Mouse (Mus musculus): ENCODE measurements around the gene Ttll7.

Gene Ttll7

DNA sequence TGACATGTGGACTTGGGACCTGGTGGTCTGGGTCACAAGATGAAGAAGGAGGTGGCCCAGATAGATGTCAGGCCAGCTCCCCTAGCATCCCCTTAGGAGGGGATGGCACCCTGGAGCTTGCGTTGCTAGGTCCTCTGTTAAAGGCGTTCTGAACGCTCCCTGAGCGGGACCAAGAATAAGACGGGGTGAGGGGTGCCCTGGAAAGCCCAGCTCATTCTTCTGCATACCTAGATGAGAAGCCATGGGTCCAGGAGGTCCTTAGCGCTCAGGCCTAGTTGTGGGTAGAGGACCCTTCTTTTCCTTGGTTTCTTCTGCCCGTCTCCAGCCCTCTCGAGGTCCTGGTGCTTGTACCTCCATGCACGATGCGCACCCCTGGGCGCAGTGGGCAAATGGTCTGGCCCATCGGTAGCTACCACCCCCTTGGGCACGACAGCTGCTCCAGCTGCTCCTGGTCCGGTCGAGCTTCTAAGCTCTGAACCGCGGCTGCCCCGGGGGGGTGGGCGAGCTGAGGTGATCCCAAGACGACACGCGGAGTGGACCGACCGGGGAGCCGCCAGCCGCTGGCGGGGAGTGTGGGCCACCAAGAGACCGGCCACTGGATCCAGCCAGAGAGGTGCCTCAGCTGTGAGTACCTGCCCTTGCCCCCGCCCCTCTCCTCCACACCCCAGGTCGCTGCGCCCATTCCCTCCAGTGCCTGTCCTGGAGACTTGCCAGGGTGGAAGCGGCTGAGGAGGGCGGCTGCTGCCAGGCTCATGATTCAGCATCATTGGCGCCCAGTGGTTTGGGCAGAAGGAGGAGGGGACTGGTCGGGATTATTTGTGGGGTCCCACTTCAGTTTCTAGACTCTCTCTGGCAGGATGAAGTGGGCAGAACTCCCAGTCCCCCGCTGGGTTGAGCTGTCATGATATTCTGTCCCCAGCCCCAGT lies at the start of gene Ttll7:
Gene Ttll7, plus strand, starts transcription at position 402 of the 926 bp plus-strand sequence.
- peak; percentile 64 for DNase-seq (ENCODE audit: low read depth, low spot score)

DNA sequence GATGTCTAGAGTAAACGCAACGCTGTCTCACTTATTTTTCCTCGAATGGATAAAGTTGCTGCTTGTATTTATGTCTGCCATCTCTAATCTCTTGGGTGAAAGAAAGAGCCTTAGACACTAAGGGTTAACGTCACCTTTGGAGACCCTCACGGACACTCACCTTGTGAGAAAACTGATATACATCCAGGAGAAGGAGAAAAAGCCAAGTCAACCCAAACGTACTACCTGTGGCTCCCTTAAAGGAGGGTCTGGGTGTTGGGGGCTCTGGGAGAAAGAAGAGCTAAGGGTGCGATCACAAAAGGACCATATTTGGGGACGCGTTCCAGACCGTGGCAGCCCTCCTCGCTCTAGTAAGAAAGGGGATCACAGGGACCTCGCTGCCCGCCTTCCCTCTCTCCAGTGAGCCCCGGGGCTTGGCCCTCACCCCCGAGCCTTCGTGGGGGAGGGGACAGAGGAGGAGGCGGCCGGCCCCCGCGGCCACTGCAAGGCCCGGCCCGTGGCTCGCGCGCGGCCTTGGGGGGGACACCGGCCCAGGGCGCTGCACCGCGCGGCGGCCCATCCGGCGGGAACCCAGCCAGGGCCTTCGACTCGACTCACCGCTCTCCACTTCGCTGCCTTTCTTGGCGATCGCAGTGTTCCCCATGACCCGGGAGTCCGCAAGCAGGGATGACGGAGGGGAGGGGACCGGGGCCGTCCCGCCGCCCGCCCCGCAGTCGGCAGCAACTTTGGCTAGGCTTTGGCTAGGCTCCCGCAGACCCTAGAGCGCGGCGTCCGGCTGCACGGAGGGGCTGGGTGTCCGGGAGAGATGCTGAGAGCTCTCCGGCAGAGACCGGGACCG lies 39.9 kb upstream of the Ttll7 start:
- DNase-seq (ENCODE audit: low read depth, low spot score): no peak

DNA sequence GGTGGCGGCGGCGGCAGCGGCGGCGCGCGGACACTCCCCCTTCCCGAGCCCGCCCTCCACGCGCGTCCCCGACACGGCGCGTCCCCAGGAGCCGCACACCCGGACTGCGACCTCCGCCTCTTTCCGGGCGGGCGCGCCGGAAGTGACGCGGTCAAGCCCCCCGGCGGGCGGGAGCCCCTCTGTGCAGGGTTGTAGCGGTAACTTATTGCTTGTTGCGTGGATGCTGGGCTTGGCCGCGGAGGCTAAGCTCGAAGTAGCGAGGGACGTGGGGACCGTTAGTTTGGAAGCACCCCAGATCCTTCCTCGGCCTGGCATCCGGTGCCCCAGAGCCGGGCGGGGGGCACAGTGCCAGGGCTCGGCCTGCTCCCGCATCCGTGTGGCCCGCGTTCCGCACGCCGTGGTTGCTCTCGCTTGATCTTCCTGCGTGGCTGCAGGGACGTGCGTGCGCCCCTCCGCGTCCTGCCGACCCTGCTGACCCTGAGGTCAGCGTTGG lies 39.2 kb upstream of the Ttll7 start, which contains the start of gene Prkacb:
Gene Prkacb, minus strand, starts transcription at position 90 of the 493 bp plus-strand sequence.
- peak; percentile 80 for DNase-seq (ENCODE audit: low read depth, low spot score)

DNA sequence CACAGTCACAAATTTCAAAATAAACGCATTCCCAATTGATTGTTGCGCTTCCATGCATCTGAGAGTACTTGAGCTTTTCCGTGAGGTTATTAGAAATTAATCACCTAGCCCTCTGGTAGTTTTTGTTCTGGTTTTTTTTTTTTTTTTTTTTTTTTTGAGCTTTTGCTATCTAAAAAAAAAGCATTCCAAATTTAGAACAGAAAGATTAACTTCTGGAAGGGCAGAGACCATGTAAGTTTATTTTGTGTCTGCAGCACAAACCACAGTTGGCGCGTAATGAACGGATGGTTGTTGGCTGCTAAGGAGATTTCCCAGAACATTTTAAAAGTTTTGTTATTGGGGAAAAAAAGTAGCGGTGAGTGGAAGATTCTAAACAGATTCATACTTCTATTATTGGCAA lies 38.5 kb upstream of the Ttll7 start:
- DNase-seq (ENCODE audit: low read depth, low spot score): no peak

DNA sequence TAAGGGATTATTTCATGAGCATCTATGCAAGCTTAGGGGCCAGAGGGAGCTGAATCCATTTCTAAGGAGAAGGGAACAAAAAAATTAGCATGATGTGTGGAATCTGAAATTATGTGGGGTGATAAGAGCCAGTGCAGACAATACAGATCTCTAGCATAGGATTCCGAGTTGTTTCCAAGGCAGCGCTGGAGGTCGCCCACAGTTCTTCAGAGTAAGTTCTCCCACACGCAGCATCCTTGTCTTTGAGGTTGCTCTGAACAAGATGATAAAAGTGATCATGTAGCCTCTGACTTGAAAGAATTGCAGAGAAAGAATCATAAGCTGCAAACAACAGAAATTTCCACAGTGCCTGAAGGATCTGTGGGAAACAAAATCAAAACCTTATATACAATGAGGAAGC lies 31.4 kb upstream of the Ttll7 start:
- DNase-seq (ENCODE audit: low read depth, low spot score): no peak

DNA sequence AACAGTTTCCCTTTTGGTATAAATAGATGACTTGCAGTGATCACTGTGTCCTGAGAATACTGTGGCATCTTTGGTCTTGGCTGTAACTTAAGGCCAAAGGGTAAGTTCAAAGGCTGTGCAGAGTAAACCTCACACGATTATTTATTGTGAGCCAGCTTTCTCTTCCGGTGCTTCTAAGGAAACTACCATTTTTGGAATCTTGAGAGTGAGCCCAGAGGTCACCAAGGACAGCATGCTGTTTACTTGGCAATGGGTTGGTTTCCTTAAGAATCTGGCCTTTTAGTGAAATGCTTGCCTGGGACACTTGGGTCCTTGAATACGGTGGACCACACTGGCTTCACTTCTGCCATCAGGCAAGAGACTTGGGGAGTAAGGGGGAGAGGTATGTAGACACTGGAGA lies 9.4 kb upstream of the Ttll7 start:
- no peak for DNase-seq (ENCODE audit: low read depth, low spot score)

DNA sequence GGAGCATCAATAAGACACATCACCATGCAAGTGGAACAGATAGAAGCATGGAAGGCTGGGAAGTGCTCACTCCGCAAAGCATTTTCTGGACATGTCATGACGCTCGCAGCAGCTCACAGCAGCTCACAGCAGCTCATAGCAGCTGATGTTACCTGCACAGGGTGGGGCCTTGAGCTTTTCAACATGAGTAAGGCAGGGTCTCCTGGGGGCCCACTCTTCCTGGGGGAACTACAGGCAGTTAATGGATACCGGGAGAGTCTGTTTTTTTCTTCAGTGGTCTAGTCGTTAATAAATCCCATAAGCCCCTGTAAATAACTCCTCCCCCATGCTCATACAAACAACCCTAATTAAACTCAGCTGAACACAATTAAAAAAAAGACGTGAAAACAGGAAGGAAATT lies 8.7 kb upstream of the Ttll7 start:
- DNase-seq (ENCODE audit: low read depth, low spot score): no peak

DNA sequence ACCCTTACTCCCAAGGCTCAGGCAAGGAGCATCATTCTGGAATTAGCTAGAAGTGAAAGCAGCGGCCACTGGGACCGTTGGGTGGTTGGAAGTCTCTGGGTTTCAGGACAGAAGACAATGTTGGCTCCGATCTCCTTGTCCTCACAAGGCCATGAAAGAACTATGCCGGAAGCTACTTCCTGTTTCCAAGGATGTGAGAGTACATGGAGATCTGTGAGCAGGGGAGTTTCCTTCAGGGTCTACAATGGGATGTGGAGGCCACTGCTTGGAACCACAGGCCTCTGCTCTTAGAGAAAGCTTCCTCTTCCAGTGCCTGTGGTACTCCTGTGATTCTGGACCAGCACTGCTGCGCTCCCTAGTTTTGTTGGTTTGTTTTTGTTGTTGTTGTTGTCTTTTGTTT lies 5.9 kb upstream of the Ttll7 start:
- DNase-seq (ENCODE audit: low read depth, low spot score): no peak

DNA sequence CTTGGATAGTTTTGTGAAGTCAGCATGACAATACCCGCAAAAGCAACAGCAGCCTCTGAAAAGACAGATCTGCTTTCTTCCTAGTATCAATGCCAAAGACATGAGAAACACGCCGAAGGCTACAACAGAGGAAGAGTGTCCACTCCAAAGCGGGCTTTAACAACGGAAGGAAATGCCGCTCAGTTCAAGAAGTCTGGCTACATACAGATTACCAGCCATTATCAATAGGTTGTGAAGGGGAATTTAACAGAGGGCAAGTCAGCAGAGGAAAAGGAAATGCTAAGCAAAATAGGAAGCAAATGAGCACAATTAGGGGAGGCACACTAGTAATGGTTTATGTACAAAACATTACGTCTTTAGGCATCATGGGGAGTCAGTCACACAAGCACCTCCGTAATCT lies 4.1 kb upstream of the Ttll7 start:
- no peak for DNase-seq (ENCODE audit: low read depth, low spot score)

DNA sequence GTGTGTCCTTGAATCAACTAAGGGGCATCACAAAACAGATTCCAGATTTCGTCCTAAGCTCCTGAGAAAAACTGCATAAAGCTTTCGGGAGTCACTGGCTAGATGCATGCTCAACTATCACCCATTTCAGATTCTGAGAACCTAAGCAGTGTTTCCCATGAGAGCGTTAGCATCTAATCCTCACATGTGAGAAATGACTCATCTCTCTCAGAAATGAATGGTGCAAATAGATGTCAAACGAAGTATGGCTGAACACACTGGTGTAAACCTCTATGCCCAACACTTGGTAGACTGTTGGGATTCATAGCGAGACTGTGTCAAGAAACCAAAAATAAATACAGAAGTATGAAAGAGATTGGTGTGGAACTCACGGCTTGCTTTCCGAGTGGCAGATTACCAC lies 2.8 kb upstream of the Ttll7 start:
- no peak for DNase-seq (ENCODE audit: low read depth, low spot score)

DNA sequence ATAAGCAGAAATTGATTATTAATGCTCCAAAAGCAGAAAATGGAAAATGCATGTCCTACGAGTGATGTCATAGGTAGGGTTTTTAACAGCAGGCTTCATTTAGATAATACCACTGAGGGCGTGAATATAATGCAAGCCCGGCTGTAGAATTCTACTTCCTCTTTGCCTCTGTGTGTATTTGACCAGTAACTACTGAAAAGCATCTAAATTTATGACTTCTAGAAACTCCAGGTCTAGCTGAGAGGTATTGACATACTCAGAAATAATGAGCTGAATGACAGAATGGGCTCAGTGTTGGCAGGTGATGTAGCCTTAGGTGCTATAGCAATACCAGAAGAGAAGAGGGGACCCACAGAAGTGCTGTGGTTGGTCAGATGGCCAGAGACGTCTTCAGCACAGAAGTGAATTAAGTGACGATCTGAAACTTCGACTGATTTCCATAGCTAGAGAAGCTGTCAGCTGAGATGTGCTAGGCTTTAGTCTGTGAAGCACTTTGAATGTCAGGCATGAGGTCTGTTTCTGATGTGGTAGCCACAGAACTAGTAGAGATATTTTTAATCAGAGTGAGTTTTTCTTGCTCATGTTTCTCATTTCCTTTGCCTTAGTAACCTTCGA lies 2.4 kb downstream of the Ttll7 start:
- DNase-seq (ENCODE audit: low read depth, low spot score): no peak

DNA sequence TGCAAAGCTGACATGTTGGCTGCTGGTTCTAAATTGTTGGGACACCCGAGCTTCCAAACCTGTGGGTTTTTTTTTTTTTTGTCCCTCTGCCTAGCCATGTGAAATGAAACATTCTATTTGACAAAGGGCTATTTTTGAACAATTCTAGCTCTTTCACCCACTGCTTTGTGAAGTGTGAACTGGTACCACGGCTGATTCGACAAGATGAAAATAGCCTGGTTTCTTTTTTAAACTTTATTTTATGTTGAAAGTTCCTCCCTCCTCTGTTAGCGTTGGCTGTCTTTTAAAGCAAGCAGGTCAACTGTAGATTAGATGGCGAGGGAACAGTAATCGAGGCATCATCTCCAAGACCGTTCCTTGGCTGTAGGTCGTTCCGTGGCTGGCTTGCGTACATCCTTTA lies 5.2 kb downstream of the Ttll7 start:
- no peak for DNase-seq (ENCODE audit: low read depth, low spot score)

DNA sequence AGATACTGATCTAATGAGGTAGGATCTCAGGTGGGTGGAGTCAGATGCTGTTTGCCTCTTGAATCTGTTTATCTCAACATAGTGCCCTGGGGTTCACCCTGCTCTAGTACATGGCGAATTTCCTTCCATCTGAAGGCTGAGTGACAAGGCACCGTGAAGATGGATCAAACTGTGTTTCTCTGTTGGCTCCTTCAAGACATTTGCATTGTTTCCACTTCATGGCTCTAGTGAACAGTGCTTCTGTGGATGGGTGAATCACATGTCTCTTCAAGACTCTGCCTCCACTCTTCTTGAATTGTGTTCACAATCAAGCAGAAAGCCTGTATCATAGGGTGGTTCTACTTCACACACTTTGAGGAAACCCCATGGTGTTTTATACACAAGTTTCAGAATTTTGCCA lies 8.1 kb downstream of the Ttll7 start:
- DNase-seq (ENCODE audit: low read depth, low spot score): no peak

DNA sequence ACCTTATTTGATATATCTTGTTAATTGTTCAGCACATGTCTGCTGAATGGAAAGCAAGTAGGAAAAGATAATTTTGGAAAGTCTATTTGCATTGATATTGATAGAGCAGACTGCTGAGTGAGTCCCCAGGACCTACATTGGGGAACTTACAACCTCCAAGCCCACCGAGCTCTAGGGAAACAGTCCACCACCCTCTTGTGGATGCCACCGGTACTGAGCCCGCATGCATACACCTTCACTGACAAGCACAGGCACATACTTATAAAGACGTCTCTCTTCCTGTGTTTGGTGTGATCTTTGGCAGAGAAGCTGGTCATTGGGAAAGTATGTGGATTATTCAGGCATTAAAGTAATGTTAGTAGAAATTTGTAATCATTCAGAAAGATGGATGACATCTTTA lies 14.4 kb downstream of the Ttll7 start:
- no peak for DNase-seq (ENCODE audit: low read depth, low spot score)

DNA sequence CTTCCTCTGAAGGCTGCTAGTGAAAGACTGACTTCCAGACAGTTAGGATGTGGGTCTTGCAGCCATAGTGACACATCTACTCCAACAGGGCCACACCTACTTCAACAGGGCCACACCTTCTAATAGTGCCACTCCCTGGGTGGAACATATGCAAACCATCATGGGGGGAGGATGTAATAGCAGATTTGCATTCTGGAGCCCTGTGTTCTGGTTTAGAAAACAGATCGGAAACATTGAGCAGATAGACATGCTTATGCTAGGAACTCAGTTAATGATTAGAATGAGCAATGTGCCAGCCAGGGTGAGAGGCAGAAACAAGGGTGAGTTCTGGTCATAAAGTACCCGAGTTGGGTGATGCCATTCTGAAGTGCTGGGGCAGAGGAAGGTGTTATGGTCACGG lies 19.8 kb downstream of the Ttll7 start:
- DNase-seq (ENCODE audit: low read depth, low spot score): no peak

DNA sequence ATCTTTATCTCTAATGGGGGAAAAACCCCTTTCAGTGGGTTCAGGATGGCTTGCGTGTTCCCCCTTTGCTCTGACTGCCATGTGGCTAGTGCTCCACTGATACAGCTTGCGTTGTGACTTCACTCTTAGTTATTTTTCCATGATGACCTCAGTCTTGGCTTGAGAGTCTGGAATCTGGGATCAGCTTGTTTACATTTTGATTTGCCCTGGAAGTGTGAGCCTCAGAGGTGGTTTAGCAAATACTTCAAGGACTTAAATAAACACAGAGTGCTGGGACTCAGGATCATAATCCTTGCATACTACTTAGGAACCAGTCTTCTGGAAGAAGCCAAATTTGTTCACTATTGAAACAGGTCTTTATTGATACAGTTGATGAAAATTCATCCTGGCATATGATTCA lies 23.8 kb downstream of the Ttll7 start:
- no peak for DNase-seq (ENCODE audit: low read depth, low spot score)

DNA sequence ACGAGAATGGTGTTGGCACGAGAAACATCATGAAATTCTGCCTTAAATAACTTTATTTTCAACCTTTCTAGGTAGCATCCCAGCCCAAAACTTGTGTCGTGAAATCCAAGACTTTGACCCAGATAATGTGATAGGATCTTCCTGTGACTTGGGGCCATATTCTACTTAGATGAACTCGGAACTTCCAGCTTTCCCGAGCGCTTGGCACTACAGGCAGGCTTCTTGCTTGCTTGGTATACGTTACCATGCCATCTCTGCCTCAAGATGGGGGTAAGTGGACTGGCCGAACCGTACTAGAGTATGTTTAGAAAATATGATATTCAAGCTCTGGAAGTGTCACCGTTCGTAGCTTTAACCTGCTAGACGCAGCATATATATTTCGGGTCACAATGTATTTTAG lies 41.8 kb downstream of the Ttll7 start:
- DNase-seq (ENCODE audit: low read depth, low spot score): no peak

DNA sequence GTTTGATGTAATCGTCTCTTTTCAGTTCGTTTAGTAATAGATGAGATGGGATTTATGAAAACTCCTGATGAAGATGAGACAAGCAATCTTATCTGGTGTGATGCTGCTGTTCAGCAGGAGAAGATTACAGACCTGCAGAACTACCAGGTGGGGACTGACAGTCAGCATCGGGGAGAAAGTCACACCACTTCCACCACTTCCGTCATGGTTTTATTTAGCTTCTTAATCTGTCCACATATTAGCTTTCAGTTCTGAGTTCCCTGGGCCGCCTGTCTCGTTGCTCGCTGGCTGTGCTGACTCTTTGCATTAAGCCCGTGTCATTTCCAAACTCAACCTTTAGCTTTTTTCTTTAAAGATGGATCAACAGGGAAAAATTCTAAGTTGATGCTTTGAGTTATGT lies 44.4 kb downstream of the Ttll7 start:
- DNase-seq (ENCODE audit: low read depth, low spot score): no peak

DNA sequence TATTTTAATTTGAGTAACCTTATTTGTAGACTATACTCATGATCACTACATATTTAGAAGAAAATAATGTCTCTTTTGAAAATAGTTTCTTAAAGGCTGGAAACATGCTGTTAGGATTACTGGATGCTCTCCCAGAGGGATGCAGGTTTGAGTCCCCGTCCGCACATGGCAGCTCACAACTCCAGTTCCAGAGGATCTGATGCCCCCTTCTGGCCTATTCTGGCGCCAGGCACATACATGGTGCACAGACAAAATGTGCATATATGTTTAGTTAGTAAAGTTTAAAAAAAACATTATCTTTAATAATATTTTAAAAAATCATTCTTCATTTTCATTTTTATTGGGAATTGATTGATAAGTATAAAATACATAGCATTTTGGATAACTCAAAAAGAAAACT lies 47.9 kb downstream of the Ttll7 start:
- no peak for DNase-seq (ENCODE audit: low read depth, low spot score)

DNA sequence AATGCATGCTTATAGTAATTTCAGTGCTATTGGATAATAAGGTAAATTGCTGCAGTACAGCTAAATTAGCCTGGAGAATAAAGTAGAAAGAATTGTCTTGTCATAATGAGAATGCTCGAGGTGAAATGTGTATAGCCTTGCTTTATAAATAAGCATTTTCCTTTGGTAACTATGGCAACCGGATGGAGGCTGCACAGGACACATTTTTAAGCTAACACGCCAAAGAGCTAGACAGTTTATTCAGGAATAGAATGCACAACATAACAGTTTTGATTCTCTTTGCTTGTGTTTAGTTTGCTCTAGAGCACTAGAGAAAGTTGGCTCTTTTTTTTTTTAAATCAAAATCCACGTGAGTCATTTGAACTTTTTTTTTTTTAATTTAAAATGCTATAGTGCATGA lies 49.6 kb downstream of the Ttll7 start:
- DNase-seq (ENCODE audit: low read depth, low spot score): peak; percentile 8

DNA sequence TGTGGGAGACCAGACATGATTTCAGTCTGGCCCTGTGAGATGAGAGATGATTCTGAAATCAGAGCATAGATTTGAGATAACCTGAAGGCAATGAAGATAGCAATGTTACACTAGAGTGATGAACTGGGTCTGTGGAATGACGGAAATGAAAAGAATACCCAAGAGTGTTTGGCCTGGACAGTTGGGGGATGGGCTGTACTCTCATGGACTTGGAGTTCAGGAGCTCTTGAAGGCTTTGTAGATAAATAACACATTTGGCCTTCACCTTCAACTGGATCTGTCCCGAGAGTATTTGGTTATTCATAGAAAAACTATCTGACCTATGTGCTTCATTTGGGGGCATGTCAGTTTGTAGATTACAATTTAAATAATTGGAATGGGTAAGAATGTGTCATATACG lies 53.4 kb downstream of the Ttll7 start:
- no peak for DNase-seq (ENCODE audit: low read depth, low spot score)

DNA sequence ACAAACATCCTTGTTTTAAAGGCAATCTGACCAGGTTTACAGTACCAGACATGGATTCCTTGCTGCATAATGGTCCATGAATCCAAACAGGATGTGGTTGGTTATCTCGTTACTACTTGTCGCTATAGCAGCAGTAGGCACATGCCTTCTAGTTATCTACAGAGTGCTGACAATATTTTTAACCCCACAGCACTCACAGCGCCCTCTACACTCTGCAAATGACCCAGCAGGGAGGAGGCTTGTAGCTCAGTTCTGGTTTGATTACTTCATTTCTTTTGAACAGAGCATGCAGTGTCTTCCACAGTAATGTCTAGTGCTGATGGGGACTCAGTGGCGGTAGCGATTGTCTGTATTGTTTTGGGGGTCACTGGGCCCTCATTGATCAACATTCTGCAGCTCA lies 56.8 kb downstream of the Ttll7 start:
- DNase-seq (ENCODE audit: low read depth, low spot score): no peak
